Mouse (Mus musculus): Measurements from ENCODE around the gene Ifitm2. TPM values are rescaled to one million over a fixed set of nuclear protein-coding genes. Genes with fewer than 3 reads are reported as not detected.
A peak's percentile ranks its signal among the peaks of the same experiment; 100 is the strongest.

The Ifitm2 gene
- 201 and 234 TPM in 2 replicates for polyA plus RNA-seq (2014; fragmentation: Nextera tagmentation; extraction: Ambion mirVana)

DNA sequence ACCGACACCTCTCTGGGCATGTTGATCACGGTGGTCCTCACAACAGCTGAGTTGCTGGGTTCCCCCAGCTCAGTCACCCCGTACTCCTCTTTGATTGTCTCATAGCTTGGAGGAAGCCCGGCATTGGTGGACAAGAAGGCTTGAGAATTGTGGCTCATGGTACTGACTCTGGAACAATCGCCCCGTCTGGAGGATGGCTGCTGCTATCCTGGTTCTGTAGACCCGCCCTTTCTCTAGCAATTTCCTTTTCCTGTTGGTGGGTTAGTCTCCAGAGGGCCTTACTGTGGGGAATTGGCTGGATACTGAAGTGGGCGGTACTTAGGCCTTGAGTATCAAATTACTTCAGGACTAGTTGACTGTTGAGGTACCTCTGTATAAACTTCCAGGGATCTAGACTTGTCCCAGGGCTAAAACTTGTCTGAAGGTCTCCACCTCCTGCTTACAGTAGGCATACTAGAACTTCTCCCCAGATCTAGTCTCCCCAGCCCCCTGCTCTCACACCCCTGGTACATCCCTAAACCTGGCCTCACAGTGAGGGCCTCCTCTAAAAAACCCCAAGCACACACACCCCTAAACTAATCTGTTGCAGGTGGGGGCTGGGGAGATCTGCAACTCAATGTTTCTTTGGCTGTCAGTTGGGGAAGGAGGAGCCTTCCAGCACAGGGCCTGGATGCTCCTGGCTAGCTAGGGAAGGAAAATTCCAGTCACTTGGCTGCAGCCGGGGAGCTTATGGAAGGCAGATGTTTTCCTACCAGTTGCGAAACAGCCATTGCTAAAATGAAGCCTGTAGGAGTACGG lies at the start of gene Ifitm2, which contains the start of gene Gm45717:
TSS of gene Ifitm2 (minus strand) at position 230 of the 798 bp plus-strand sequence.
TSS of gene Gm45717 (minus strand) at position 180 of the 798 bp plus-strand sequence.
- ATAC-seq (ENCODE audit: low FRiP score) (peak; percentile 24; the same call in 1 of the 2 replicates), DNase-seq (ENCODE audit: low spot score) (peak; percentile 48)
- Histone ChIP-seq H3K27ac (peak within 1 kb of the TSS; percentile 14; the same call in 1 of the 2 replicates), H3K36me3 (replicated peaks; ENCODE audit: control insufficient read depth, insufficient read depth) (no peaks in the 10 kb centered on the region), H3K4me2 (replicated peaks) (peak within 1 kb of the TSS; percentile 61), H3K9me3 (ENCODE audit: control insufficient read depth, low read length) (no peaks in the 10 kb centered on the region), H3K27me3 (ENCODE audit: control insufficient read depth, insufficient read depth, low read length) (no peaks in the 10 kb centered on the region), H3K4me3 (replicated peaks; ENCODE audit: low read length) (peak within 1 kb of the TSS; percentile 33), H3K9ac (peak within 1 kb of the TSS; percentile 49), H3K4me1 (replicated peaks; ENCODE audit: control insufficient read depth, insufficient read depth, low read length) (peaks cover 8% of the 10 kb centered on the region; the same call in 1 of the 2 replicates)
- 26% methylated on average over 11 of the region's 11 CpGs for WGBS

DNA sequence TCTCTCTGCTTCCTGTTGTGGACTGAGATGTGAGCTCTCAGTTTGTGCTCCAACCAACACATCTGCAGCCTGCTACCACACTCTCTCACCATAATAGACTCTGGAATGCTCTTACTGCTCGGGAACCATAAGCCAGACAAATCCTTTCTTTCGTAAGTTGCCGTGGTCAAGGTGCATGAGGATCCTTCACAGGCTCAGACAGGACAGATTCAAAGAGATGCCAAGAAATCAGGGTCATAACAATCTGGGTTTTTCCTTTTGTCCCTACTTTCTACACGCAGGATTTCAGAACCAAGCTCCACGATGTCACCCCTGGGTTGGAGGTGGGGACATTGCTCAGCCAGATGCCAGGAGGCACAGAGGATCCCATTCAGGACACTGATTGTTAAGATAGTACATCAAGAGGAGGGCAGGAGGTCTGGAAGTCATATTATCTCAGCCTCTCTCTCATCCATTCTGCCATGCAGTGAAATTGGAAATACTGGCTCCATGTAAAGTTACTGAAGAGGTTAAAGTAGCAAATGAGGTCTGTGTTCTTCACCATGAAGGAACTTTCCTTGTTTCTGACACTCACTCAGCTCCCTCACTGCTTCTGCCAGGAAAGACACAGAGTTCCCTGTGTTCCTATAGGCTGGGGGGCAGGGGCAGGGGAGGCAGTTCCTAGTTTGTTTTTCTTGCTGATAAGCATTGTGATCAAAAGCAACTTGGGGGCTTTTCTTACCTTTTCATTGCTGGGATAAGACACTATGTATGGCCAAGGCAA lies 47.6 kb upstream of the Ifitm2 start:
- Histone ChIP-seq H3K27me3 (ENCODE audit: control insufficient read depth, insufficient read depth, low read length) (no peaks in the 10 kb centered on the region), H3K4me2 (replicated peaks) (no peak overlapping the region), H3K4me3 (replicated peaks; ENCODE audit: low read length) (no peak overlapping the region), H3K9me3 (ENCODE audit: control insufficient read depth, low read length) (no peaks in the 10 kb centered on the region), H3K36me3 (replicated peaks; ENCODE audit: control insufficient read depth, insufficient read depth) (no peaks in the 10 kb centered on the region), H3K9ac (no peak overlapping the region), H3K27ac (no peak overlapping the region), H3K4me1 (replicated peaks; ENCODE audit: control insufficient read depth, insufficient read depth, low read length) (no peaks in the 10 kb centered on the region)
- no peak for ATAC-seq (ENCODE audit: low FRiP score)
- DNase-seq (ENCODE audit: low spot score), result no peak
- 85% methylated on average over 5 of the region's 5 CpGs for WGBS

DNA sequence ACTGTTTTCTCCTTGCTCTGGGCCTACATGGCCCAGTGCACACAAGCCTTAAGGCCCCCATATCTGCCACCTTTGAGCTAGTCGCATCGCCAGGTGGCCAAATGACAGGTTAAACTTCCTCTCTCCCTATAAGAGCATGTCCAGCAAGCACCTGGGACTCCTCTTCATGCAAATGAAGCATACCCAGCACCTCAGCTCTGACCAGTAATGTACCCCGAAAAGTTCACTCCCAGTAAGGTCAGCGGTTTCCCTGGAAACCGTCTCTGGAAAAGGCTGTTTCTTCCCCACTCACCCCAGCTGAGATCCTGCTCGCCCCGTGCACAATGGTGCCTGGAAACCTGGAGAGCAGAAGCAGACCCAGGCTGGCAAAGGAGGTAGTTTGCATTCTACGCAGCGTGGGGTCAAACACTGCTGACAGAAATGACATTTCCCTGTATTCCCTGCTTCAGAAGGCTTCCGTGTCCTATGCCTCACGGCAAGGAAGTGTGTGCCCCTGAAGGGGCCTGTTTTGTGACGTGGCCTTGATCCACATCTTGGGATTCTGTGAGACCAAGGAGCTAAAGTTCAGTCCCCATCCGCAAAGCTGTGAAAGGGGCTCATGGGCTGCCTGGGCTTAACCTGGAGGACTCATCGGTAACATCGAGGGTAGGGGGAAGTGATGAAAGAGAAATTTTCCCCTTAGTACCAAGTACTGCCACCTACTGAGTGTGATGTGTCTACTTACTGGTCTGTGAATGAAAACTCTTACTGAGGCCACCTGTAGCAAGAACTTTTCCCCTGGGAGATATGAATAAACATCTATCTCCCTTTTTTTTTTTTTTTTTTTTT lies 45.3 kb upstream of the Ifitm2 start:
- Histone ChIP-seq H3K4me1 (replicated peaks; ENCODE audit: control insufficient read depth, insufficient read depth, low read length) (no peaks in the 10 kb centered on the region), H3K4me3 (replicated peaks; ENCODE audit: low read length) (no peak overlapping the region), H3K4me2 (replicated peaks) (no peak overlapping the region), H3K36me3 (replicated peaks; ENCODE audit: control insufficient read depth, insufficient read depth) (no peaks in the 10 kb centered on the region), H3K9me3 (ENCODE audit: control insufficient read depth, low read length) (no peaks in the 10 kb centered on the region), H3K9ac (no peak overlapping the region), H3K27me3 (ENCODE audit: control insufficient read depth, insufficient read depth, low read length) (no peaks in the 10 kb centered on the region), H3K27ac (no peak overlapping the region)
- ATAC-seq (ENCODE audit: low FRiP score) (no peak), DNase-seq (ENCODE audit: low spot score) (no peak)
- WGBS, result 67% methylated on average over 15 of the region's 15 CpGs

DNA sequence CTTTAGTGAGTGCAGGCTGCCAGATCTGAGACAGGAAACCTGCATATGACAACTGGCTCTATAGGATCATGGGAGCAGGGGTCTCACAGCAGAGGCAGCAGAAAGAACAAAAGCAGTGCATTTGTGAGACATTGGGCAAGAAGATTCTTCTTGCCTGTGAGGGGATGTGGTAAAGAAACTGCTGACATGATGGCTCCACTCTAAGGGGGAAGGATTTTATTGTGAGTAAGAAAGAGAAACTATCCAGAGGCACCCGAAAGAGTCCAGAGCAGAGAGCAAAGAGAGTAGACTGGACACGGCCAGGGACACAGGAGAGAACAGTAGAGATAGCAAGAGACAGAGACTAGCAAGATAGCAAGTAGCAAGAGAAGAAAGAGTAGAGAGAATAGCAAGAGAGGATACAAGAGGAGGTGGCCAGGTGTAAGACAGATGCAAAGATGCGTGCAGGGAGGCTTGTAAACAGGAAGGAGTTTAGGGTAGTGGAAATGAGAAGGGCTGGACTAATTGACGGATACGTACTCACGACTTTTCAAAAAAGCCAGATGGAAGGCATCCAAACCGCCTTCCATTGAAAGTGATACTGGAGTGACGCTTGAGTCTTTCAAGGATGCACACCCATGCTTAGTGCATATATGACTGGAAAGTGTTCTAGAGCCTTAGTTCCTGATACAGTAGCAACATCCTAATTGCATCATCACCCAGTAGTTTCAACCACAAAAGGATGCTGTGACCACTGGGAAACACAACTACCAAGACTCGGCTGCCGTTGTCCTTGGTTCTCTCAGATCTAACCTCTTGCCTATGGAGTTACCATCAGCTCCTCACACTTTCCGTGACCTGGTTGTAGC lies 43.3 kb upstream of the Ifitm2 start:
- no peak overlapping the region for H3K4me2 ChIP-seq (replicated peaks)
- 94% methylated on average over 11 of the region's 11 CpGs for WGBS
- ATAC-seq (ENCODE audit: low FRiP score) (no peak), DNase-seq (ENCODE audit: low spot score) (no peak)
- H3K9ac ChIP-seq, result no peak overlapping the region
- no peak overlapping the region for H3K4me3 ChIP-seq (replicated peaks; ENCODE audit: low read length)
- H3K4me1 ChIP-seq (replicated peaks; ENCODE audit: control insufficient read depth, insufficient read depth, low read length), result no peaks in the 10 kb centered on the region
- H3K27me3 ChIP-seq (ENCODE audit: control insufficient read depth, insufficient read depth, low read length), result no peaks in the 10 kb centered on the region
- H3K36me3 ChIP-seq (replicated peaks; ENCODE audit: control insufficient read depth, insufficient read depth), result no peaks in the 10 kb centered on the region
- no peaks in the 10 kb centered on the region for H3K9me3 ChIP-seq (ENCODE audit: control insufficient read depth, low read length)
- no peak overlapping the region for H3K27ac ChIP-seq

DNA sequence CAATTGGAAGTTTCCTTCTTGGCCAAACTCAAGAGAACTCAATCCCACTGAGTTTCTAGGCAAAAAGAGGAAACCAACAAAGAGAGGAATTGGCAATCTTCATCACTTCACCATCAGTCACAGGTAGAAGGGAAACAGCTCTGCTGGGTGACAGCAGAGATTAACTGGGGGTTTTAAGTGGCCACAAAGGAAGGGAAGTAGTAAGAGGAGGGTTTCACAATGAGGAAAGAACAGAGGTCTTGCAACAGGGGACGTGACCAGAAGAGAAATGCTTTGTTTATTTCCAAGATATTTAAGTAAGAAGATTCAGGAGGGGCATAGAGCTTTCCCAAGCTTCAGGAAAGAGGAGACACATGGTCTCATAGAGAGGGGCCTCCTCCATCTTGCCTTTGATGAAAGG lies 42.0 kb upstream of the Ifitm2 start:
- WGBS, result 76% methylated on average over 1 of the region's 1 CpGs
- DNase-seq (ENCODE audit: low spot score), result no peak
- no peaks in the 10 kb centered on the region for H3K4me1 ChIP-seq (replicated peaks; ENCODE audit: control insufficient read depth, insufficient read depth, low read length)
- H3K27ac ChIP-seq, result no peak overlapping the region
- no peak overlapping the region for H3K4me2 ChIP-seq (replicated peaks)
- H3K36me3 ChIP-seq (replicated peaks; ENCODE audit: control insufficient read depth, insufficient read depth), result no peaks in the 10 kb centered on the region
- H3K9ac ChIP-seq, result no peak overlapping the region
- H3K27me3 ChIP-seq (ENCODE audit: control insufficient read depth, insufficient read depth, low read length), result no peaks in the 10 kb centered on the region
- ATAC-seq (ENCODE audit: low FRiP score), result no peak
- no peaks in the 10 kb centered on the region for H3K9me3 ChIP-seq (ENCODE audit: control insufficient read depth, low read length)
- H3K4me3 ChIP-seq (replicated peaks; ENCODE audit: low read length), result no peak overlapping the region

DNA sequence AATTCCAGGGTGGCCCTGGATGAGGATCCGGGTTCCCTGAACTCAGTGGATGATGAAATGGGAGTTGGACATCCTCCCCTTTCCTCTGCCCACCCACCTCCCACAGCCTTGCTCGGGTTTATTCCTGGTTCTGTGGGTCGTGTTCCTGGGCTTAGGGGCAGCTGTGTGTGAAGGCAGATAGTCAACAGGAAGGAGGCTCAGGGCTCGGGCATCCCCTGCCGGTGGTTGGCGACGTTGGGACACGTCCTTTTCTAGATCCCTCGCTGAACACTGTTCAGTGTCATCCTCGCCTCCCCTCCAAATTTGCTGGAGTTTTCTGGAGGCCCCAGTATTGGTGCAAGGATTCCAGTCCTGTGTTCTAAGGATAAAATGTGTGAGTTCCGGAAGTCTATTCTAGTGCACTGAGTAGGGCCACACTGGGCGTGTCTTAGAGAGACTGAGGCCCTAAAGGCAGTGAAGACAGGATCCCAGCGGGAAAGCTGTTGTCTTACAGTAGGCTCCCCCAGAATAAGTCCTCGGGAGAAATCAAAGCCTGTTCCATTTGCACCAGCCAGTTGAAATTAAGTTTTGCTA lies 35.4 kb upstream of the Ifitm2 start:
- no peak overlapping the region for H3K9ac ChIP-seq
- ATAC-seq (ENCODE audit: low FRiP score), result no peak
- no peak overlapping the region for H3K4me3 ChIP-seq (replicated peaks; ENCODE audit: low read length)
- WGBS, result 85% methylated on average over 14 of the region's 14 CpGs
- H3K9me3 ChIP-seq (ENCODE audit: control insufficient read depth, low read length), result no peaks in the 10 kb centered on the region
- H3K36me3 ChIP-seq (replicated peaks; ENCODE audit: control insufficient read depth, insufficient read depth), result no peaks in the 10 kb centered on the region
- no peaks in the 10 kb centered on the region for H3K27me3 ChIP-seq (ENCODE audit: control insufficient read depth, insufficient read depth, low read length)
- no peak overlapping the region for H3K27ac ChIP-seq
- no peak overlapping the region for H3K4me2 ChIP-seq (replicated peaks)
- no peak for DNase-seq (ENCODE audit: low spot score)
- no peaks in the 10 kb centered on the region for H3K4me1 ChIP-seq (replicated peaks; ENCODE audit: control insufficient read depth, insufficient read depth, low read length)

DNA sequence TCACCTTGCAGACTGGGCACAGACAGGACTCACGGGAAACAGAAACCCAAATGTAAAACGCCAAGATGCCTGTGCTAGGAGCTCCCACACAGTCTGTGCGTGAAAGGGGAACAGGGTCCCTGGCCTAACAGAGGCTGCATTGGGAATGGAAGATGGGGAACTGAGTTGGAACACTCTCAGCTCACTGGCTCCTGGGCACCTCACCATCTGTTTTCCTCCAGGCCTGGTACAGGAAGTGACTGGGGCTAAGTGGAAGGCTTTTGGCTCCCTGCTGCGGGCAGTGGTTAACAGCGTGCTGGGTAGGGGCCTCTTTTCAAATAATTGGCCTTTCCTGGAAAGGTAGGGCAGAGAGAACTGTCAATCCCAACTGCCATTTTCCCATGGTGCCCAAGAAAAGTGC lies 34.8 kb upstream of the Ifitm2 start:
- 72% methylated on average over 5 of the region's 5 CpGs for WGBS
- DNase-seq (ENCODE audit: low spot score), result no peak
- H3K36me3 ChIP-seq (replicated peaks; ENCODE audit: control insufficient read depth, insufficient read depth), result no peaks in the 10 kb centered on the region
- H3K9me3 ChIP-seq (ENCODE audit: control insufficient read depth, low read length), result no peaks in the 10 kb centered on the region
- H3K27ac ChIP-seq, result no peak overlapping the region
- no peak for ATAC-seq (ENCODE audit: low FRiP score)
- H3K4me1 ChIP-seq (replicated peaks; ENCODE audit: control insufficient read depth, insufficient read depth, low read length), result no peaks in the 10 kb centered on the region
- H3K9ac ChIP-seq, result no peak overlapping the region
- no peak overlapping the region for H3K4me2 ChIP-seq (replicated peaks)
- H3K27me3 ChIP-seq (ENCODE audit: control insufficient read depth, insufficient read depth, low read length), result no peaks in the 10 kb centered on the region
- H3K4me3 ChIP-seq (replicated peaks; ENCODE audit: low read length), result no peak overlapping the region

DNA sequence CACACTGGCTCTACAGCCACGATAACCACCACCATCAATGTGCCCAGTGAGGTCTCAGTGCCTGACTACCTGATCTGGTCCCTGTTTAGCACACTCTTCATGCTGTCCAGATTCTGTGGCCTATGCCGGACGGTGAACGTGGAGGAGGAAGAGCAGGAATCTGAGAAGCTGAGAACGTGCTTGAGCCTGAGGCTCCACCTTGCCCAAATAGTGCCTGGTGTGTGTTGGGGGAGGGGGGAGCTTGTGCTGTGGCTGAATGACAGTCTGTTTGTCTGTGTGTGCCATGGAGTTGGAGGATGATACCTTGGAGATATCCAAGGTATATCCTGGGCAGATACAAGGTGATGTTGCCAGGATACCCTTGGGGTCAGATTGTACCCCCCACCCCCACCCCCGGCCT lies 34.4 kb upstream of the Ifitm2 start:
- Histone ChIP-seq H3K4me1 (replicated peaks; ENCODE audit: control insufficient read depth, insufficient read depth, low read length) (no peaks in the 10 kb centered on the region), H3K4me2 (replicated peaks) (no peak overlapping the region), H3K9ac (no peak overlapping the region), H3K27me3 (ENCODE audit: control insufficient read depth, insufficient read depth, low read length) (no peaks in the 10 kb centered on the region), H3K27ac (no peak overlapping the region), H3K9me3 (ENCODE audit: control insufficient read depth, low read length) (no peaks in the 10 kb centered on the region), H3K36me3 (replicated peaks; ENCODE audit: control insufficient read depth, insufficient read depth) (no peaks in the 10 kb centered on the region), H3K4me3 (replicated peaks; ENCODE audit: low read length) (no peak overlapping the region)
- DNase-seq (ENCODE audit: low spot score) (no peak), ATAC-seq (ENCODE audit: low FRiP score) (no peak)
- 78% methylated on average over 6 of the region's 6 CpGs for WGBS
